Mouse (Mus musculus) urinary bladder, postnatal 14 days (tissue): ENCODE measurements at regions not wholly inside any gene's neighbourhood (a gene's known extent, or its start where the extent isn't known, plus 50 kb on each side); places are given as distances from the start of the nearest gene placed in this dataset.
"Not testable (repeated sequence)": the region's sequence is repeated elsewhere in the genome, so short reads cannot be mapped to it uniquely, and the experiment has no call there.

Experiments
- DNase-seq: peaks from one replicate; pipeline ENCODE4 v3.0.0; 2021; ENCODE audit warnings: low spot score

GRCm38 (mm10) chr1:154018241-154018640 is 118.2 kb upstream of the Teddm2 start:
- DNase-seq = no peak

DNA sequence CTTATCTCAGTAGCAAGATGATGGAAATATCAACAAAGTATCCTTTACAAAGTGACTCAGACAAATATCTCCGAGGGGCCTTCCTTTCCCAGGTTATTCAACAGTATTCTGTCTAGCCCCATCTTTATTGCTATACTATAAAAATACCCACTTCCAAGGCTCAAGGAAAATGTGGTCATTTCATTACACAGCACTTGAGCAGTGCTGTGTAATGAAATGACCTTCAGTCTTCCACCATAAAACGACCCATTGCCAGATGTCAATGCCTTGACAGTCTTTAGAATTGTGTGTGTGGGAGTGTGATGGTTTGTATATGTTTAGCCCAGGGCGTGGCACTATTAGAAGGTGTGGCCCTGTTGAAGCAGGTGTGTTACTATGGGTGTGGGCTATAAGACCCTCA is 124.3 kb upstream of the Teddm2 start:
- no peak for DNase-seq

DNA sequence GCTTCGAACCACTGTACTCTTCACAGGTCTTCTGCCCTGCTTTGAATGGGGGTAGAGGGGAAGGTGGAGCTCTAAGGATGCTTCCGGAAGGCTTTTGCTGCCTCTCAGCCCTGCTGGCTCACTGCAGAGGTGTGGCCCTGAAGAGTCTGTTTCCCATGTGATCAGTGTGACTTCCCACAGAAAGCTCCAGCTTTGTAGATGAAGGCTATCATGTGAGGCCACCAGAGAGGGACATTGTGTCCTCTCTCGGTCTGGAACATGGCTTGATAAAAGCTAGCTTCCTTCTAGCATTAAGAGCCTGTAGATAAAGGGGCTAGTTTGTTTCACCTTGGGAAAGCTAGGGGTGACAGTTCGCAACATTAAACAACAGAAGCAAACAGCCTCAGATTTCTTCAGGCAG is 127.3 kb upstream of the Teddm2 start:
- DNase-seq = no peak

- DNase-seq = no peak
Observed at GRCm38 (mm10) chr1:154029826-154030225, 129.8 kb upstream of the Teddm2 start.

DNA sequence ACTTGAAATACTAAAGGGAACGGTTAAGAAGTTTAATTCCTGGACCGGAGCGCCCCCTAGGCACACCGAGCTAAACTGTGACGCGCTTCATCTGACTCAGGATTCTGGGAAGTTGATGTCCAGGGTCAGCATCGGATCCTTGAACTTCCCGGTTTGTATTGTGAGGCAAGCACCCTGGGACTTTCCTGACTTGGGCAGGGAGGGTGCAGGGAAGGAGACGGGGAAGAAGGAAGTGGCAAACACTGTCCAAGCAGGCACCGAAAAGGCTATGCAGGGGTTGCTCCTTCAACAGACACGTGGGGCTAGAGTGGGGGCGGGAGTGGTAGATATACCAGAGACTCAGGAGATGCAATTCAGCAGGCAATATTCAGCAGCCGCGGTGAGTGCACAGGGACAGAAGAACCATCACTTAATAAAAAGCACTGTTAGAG is 132.7 kb upstream of the Teddm2 start:
- peak; percentile 86 for DNase-seq

- peak; percentile 90 for DNase-seq
Observed at GRCm38 (mm10) chr1:154033958-154034606, 134.1 kb upstream of the Teddm2 start.

GRCm38 (mm10) chr1:154036729-154037270 is 136.8 kb upstream of the Teddm2 start:
- no peak for DNase-seq

DNA sequence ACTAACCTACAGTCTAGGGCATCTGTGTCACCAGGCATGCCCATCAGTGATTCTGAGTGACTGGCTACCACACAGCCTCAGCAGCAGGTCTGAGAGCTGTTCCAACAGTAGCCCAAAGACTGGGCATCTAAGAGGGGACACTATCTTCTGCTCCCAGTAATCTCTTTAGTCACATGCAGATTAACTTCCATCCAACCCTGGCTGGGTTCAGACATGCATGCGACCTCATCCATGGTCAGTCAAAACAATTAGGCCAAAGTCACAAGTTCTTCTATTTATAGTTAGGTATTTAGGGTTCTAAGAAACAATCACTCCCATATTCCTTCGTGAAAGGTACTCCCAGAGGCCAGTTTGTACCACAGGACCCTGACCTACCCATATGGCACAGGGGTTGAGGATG is 138.2 kb upstream of the Teddm2 start:
- DNase-seq = no peak

- no peak for DNase-seq
Observed at GRCm38 (mm10) chr1:154040907-154041306, 140.9 kb upstream of the Teddm2 start.

DNA sequence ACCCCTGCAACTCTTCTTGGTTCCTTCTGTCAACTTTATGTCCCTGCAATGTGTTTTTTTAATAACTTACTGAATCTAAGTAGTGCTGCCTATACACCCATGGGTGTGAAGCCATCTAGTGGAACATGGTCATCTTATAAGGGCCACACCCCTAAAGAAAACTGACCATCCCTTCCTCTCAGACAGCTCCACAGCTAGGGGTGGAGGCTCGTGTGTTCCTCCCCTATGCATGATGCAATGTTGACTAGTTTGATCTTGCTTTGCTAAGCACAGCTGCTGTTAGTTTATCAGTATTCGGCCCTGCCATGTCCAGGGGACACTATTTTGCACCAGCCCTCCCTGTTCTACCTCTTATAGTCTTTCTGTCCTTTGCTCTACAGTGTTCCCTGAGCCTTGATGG is 142.9 kb upstream of the Teddm2 start:
- no peak for DNase-seq

- DNase-seq = no peak
Observed at GRCm38 (mm10) chr1:154044712-154045111, 144.7 kb upstream of the Teddm2 start.

DNA sequence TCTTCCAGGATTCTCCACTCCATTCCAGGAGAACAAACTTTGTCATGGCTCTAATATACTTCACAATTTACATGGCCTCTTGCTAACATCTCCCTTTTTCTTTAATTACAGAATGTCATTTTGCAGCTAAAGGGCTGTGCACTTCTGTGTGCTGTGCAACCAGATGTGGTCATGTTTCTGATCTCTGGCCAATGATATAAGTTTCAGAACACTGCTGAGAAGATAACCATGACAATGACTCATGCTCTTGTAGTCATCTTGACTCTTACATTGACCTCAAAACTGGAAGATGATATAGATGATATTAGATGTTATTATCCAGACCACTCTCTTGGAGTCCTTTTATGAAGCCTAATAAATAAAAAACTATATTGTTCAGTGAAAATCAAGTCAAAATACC is 145.9 kb upstream of the Teddm2 start:
- no peak for DNase-seq

- no peak for DNase-seq
Observed at GRCm38 (mm10) chr1:154053641-154054040, 147.3 kb upstream of the Zfp648 start.

DNA sequence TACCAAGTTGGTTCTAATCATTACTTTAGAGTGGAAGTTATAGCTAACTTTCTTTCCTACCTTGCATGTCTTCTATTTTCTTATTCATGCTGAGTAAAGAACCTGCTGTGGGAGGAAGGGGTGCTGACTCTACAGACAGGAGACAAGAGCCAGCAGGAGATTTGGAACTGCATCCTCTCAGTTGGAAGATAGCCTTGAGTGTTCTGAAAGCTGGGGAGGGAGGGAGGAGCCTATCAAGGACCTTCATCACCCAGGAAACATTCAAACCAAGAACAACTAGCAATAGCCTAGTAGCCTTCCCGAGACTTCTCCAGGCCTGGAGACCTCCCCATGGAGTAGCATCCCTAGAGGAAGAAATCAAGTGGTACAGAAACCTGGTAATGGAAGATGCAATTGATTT is 146.1 kb upstream of the Zfp648 start:
- DNase-seq = no peak

- DNase-seq = not testable (repeated sequence)
Observed at GRCm38 (mm10) chr1:154061397-154061796, 139.6 kb upstream of the Zfp648 start.

DNA sequence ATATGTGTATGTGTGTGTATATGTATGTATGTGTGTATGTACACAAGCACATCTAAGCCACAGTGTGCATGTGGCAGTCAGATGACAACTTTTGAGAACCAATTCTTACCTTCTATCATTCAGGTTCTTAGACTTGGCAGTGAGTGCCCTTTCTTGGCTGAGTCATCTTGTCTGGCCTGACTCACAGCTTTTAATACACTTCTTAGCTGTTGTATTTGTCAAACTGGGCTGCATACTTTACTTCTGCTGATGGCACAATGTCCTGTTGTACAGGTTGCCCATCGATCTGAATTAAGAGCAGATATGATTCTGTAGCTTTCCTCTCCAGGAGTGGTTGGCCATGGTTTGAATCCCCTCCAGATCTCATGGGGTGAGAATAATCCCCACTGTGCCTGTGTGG is 139.1 kb upstream of the Zfp648 start:
- no peak for DNase-seq

GRCm38 (mm10) chr1:154062666-154063065 is 138.3 kb upstream of the Zfp648 start:
- no peak for DNase-seq

DNA sequence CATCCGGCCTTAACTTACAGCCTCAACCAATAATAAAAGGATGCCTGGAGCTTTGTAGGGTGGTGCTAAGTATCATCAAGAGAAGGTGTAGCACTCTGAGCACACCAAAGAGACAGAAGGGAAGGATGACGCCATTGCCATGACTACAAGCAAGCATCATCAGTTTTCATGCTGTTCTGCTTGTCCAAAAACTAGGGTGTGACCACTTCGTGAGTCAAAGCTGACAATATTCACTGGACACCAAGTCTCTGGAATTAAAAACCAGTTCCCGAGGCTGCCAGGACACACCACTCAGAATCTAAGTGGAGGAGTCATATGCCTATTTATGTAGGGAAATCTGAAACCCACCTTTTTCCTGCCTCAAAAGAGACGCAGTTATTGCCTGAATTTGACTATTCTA is 136.4 kb upstream of the Zfp648 start:
- DNase-seq = no peak

DNA sequence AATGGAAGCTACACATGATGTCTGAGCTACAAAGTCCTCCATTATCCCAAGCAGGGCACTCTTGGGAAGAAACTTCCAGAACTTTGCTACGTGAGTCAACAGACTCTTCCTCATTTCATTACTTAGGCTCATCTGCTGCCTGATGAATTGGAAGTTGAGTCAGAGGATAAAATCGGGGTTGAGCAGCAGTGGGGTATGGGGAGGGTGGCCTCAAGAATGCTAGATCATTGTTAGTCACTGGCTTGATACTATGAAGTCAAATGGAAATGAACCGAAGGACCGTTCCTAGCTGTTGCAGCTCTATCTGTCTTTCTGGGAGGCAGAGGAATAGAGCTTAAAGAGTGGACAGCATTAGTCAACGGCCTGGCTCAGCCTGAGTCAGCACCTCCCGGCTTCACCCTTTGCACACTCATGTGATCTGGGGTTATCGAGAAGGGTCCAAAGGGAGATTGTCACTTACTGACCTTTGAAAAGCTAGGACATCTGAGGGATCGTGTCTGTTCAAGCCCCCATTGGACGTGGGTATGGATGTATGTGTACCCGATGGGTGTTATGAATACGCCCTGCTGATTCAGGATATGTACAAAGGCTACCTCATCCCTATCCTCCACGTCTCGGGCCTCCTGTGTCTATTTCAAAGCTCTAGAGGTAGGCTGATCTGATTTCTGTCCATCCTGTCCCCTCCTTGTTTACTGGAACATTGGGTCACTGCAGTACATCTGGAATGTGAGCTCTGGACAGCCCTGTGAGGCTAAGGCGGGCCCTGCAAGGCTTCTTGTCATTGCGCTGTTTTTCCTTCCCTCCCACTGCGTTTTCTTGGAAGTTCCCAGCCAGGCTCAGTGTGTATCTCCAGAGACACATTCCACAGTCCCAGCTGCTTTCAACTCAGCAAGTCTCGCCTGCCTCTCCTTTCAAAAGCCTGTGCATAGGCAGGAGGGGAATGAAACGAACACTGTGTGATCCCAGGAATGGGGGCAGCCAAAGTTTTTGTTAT is 135.4 kb upstream of the Zfp648 start:
- peak; percentile 64 for DNase-seq

DNA sequence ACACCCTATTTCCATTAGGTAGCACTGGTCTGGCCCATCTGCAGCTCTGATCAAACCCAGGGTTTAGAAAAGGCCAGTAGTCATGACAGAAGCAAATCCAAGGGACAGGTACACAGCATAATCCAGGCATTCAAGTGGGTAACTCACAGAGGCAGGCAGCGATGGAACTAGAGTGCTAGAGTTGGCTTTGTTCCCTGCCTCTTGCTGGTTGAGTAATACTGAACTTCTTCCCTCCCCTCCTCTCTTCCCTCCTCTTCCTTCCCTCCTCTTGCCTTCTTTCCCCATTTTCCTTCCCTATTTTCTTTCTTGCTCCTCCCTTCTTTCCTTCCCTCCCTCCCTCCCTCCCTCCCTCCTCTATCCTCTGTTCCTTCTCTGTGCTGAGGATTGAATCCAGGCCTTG is 133.1 kb upstream of the Zfp648 start:
- DNase-seq = no peak

- no peak for DNase-seq
Observed at GRCm38 (mm10) chr1:154074270-154074669, 126.7 kb upstream of the Zfp648 start.

- DNase-seq = no peak
Observed at GRCm38 (mm10) chr1:154076684-154077475, 124.1 kb upstream of the Zfp648 start.
